Mouse (Mus musculus) thymus, adult 2 months (tissue): ENCODE measurements around the gene Twistnb. TPM values are rescaled to one million over a fixed set of nuclear protein-coding genes. Genes with fewer than 3 reads are reported as not detected.

Experiments
- DNase-seq: peaks from one replicate; pipeline ENCODE4 v3.0.0; 2021
- H3K27ac ChIP-seq: fragments of 200-500 bp; 2 replicates; pipeline ENCODE4 v1.5.1; 2012; ENCODE audit warnings: low read length, control low read depth; ENCODE audit not compliant: control insufficient read depth, insufficient read depth
- H3K27me3 ChIP-seq: fragments of 200-500 bp; 2 replicates; pipeline ENCODE4 v1.6.1; 2012; ENCODE audit warnings: mild to moderate bottlenecking, low read length, moderate library complexity, mixed read lengths; ENCODE audit not compliant: control insufficient read depth, insufficient read depth
- H3K36me3 ChIP-seq: fragments of 200-500 bp; 2 replicates; pipeline ENCODE4 v1.6.1; 2012; ENCODE audit warnings: mild to moderate bottlenecking, low read length, moderate library complexity; ENCODE audit not compliant: control insufficient read depth, insufficient read depth
- H3K4me1 ChIP-seq: fragments of 200-500 bp; replicated peaks from 2 replicates; pipeline ENCODE4 v1.6.1; 2012; ENCODE audit warnings: low read length; ENCODE audit not compliant: control insufficient read depth, insufficient read depth
- H3K4me3 ChIP-seq: fragments of 200-500 bp; 2 replicates; pipeline ENCODE4 v1.5.1; 2012; ENCODE audit warnings: mild to moderate bottlenecking, low read length, control low read depth, moderate library complexity; ENCODE audit not compliant: control insufficient read depth, insufficient read depth
- CTCF ChIP-seq: fragments of 200-500 bp; IDR thresholded peaks from 2 replicates; pipeline ENCODE4 v1.5.1; 2012; ENCODE audit warnings: mild to moderate bottlenecking, control low read depth, low read length, moderate library complexity, borderline replicate concordance; ENCODE audit not compliant: control insufficient read depth, poor library complexity, insufficient read depth; ENCODE audit errors: extremely low read depth
- POLR2A ChIP-seq: fragments of 200-500 bp; IDR thresholded peaks from 2 replicates; pipeline ENCODE4 v1.6.1; 2012; ENCODE audit warnings: mild to moderate bottlenecking, low read length, control low read depth, moderate library complexity; ENCODE audit not compliant: control insufficient read depth, poor library complexity, insufficient read depth; ENCODE audit errors: extremely low read depth
- WGBS: fragments of 180-500 bp; shearing (Covaris S2); methylation state at CpG from one replicate; pipeline ENCODE4 v1.1.7; 2018; 5-methylcytosine and 5-hydroxymethylcytosine counted together
- polyA plus RNA-seq: library from polyadenylated mRNA; depleted of rRNA; stranded (reverse); fragments of >200 nt; gene quantifications from 2 replicates; pipeline ENCODE4 v1.2.3, GENCODE M21; 2012

The Twistnb gene
- polyA plus RNA-seq, 1 experiment, result 57.5 TPM

DNA sequence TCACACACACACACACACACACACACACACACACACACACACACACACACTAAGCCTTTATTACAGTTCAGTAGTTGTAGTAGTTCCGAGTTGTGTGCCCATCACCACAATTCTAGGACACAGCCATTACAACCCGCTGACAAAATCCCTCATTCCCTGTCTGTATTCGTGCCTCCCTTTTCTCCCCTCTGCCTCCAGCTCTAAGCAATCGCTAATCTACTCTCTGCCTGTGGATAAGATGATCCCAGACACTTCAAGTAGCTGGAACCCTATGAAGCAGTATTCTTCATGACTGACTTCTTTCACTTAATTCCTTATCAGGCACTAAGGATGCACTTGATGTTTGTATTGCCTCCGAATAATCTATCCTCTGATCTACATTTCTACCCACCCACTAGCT lies 24.4 kb upstream of the Twistnb start:
- no peaks in the 10 kb centered on the region for H3K27me3 ChIP-seq
- no peaks in the 10 kb centered on the region for H3K4me1 ChIP-seq
- TF ChIP-seq CTCF (no peak), POLR2A (no peak)
- no peaks in the 10 kb centered on the region for H3K36me3 ChIP-seq
- H3K27ac ChIP-seq, result no peak overlapping the region
- no peak overlapping the region for H3K4me3 ChIP-seq
- 93% methylated on average over 5 of the region's 5 CpGs for WGBS
- DNase-seq, result no peak

DNA sequence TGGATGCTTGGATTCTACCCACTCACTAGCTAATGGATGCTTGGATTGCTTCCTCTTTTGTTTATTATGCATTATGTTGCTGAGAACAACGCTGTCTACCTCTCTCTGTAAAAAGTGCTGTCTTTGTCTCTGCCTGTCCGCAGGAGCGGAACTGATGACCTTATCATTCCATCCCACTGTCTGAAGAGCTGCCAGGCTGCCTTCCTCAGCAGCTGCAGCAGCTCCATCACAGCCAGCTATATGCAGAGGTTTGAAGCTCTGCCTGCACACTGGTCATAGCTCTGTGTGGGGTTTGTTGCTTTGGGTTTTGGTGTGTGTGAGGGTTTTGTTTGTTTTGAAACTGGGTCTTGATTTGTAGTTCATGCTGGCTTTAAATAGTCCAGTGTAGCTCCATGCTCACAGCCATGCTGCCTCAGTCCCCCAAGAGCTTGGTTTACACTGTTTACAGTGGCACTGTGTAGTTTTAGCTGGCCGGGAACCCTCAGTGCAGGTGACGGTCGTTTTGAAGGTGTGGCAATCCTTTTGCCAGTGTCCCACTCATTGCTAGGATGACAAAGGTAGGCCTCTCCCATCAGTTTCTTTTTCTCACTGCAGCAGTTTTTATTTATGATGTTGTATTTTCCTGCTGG lies 23.9 kb upstream of the Twistnb start:
- Histone ChIP-seq H3K36me3 (no peaks in the 10 kb centered on the region), H3K4me1 (no peaks in the 10 kb centered on the region), H3K27ac (no peak overlapping the region), H3K4me3 (no peak overlapping the region), H3K27me3 (no peaks in the 10 kb centered on the region)
- TF ChIP-seq POLR2A (no peak), CTCF (no peak)
- no peak for DNase-seq
- 88% methylated on average over 6 of the region's 6 CpGs for WGBS

DNA sequence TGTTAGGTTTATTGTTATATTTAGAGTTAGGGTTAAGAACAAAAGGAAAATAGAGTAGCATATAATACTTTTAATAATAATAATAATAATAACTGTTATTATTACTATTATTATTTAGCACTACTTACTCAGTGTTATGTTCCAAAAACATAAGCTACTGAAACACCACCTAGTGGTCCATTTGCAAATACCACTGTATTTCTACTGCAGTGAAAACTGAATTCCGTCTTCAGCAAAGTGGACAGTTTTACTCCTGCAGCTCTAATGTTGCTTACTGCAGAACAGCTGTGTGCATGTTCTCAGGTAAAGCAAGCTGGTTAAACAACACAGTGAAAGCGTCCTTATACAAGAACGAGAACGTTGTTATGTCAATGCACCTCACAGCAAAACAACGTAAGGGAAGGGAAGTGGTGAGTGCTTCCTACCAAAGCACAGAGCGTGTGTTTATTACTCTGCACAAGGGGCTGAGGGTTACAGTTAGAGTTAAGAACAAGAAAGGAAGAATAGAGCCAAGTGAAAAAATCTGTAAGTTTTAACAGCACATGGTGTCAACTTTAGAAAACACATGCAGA lies 17.8 kb upstream of the Twistnb start:
- DNase-seq, result no peak
- Histone ChIP-seq H3K27ac (no peak overlapping the region), H3K27me3 (no peaks in the 10 kb centered on the region), H3K4me3 (no peak overlapping the region), H3K36me3 (no peaks in the 10 kb centered on the region), H3K4me1 (no peaks in the 10 kb centered on the region)
- 13% methylated on average over 6 of the region's 6 CpGs for WGBS
- TF ChIP-seq POLR2A (no peak), CTCF (no peak)

DNA sequence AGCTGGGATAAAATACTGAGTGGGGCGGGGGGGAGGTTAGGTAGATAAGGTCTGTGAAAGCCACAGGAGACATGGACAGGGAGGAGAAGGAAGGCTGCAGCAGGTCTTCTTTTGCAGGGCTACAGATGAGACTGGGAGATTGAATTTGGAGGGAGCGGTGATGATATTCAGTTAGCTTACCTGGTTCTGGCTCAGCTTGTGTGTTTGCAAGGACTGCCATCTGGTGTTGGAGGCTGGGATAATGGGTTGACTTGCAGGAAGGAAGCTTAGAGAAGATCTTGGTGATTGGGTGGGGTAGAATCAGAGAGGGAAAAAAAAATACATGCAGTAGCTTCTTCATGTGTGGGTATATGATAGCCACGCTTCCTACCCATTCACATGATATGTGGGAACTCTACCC lies 5.1 kb upstream of the Twistnb start:
- TF ChIP-seq CTCF (no peak), POLR2A (no peak)
- Histone ChIP-seq H3K27me3 (no peaks in the 10 kb centered on the region), H3K4me3 (no peak overlapping the region), H3K4me1 (no peaks in the 10 kb centered on the region), H3K36me3 (no peaks in the 10 kb centered on the region), H3K27ac (no peak overlapping the region)
- WGBS, result 54% methylated on average over 3 of the region's 3 CpGs
- DNase-seq, result peak; percentile 54

DNA sequence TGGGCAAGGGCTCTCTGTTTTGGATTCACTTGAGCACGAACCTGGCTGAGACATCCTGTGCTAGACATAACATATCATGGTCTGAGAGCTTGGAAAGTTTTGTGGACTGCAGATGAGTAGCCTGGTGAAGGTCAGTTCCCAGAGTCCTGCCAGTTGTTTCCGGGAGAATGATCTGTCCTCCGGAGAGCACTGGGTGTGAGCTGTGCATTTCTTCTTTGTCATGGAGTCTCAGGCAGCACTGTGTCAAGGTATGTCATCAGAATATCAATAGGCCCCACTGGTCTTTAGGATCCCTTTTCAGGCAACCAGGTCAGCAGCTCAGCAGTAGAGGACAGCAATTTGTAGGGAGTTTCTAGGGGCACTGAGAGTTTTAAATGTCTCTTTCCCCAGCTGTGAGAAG lies 2.1 kb upstream of the Twistnb start:
- H3K4me3 ChIP-seq, result no peak overlapping the region
- no peaks in the 10 kb centered on the region for H3K27me3 ChIP-seq
- TF ChIP-seq CTCF, result no peak
- no peak for TF ChIP-seq POLR2A
- WGBS, result 69% methylated on average over 3 of the region's 3 CpGs
- H3K27ac ChIP-seq, result no peak overlapping the region
- no peak for DNase-seq
- no peaks in the 10 kb centered on the region for H3K36me3 ChIP-seq
- no peaks in the 10 kb centered on the region for H3K4me1 ChIP-seq

DNA sequence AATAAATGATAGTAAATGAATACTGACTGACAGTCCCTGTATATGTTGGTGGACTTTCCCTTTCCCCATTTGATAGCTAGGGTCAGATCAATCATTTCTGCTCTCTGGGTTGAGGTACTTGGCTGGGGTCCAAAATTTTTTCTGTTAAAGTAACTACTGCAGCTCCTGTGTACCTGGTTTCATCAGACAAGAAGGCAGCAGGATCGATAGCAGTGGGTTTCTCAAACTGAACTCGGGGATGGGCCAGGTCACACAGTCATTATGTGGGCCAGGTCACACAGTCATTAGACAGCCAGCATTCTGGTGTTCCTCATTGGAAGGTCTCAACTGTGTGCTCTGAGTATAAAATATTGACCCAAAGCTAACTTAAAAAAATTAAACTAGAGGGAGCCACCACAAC lies 1.7 kb upstream of the Twistnb start:
- no peaks in the 10 kb centered on the region for H3K4me1 ChIP-seq
- no peak overlapping the region for H3K4me3 ChIP-seq
- no peak overlapping the region for H3K27ac ChIP-seq
- H3K36me3 ChIP-seq, result no peaks in the 10 kb centered on the region
- no peaks in the 10 kb centered on the region for H3K27me3 ChIP-seq
- TF ChIP-seq CTCF, result no peak
- TF ChIP-seq POLR2A, result no peak
- 80% methylated on average over 2 of the region's 2 CpGs for WGBS
- DNase-seq, result no peak
